Mouse (Mus musculus) kidney, embryonic 14.5 days (tissue): ENCODE results near the gene Bcr. TPM values are rescaled to one million over a fixed set of nuclear protein-coding genes. Genes with fewer than 3 reads are reported as not detected.
A peak's percentile ranks its signal among the peaks of the same experiment; 100 is the strongest.

Source experiments
- ATAC-seq: fragments of 200-750 bp; cut with Nextera tagmentation; 2 replicates; pipeline ENCODE4 v1.8.0; 2017; ENCODE audit warnings: moderate number of reproducible peaks, mild to moderate bottlenecking, moderate TSS enrichment, moderate library complexity; ENCODE audit not compliant: low FRiP score, low TSS enrichment
- H3K27ac ChIP-seq: fragments of 300-500 bp; sonication (generic); 2 replicates; pipeline ENCODE4 v1.5.1; 2014; ENCODE audit warnings: low read depth, mild to moderate bottlenecking, low read length, moderate library complexity, mixed read lengths
- H3K27me3 ChIP-seq: fragments of 300-500 bp; sonication (generic); 2 replicates; pipeline ENCODE4 v1.6.1; 2014; ENCODE audit warnings: mild to moderate bottlenecking, low read length; ENCODE audit not compliant: control insufficient read depth, insufficient read depth
- H3K36me3 ChIP-seq: fragments of 300-500 bp; sonication (generic); 2 replicates; pipeline ENCODE4 v1.6.1; 2014; ENCODE audit warnings: low read length, mixed read lengths; ENCODE audit not compliant: control insufficient read depth, insufficient read depth
- H3K4me1 ChIP-seq: fragments of 300-500 bp; sonication (generic); 2 replicates; pipeline ENCODE4 v1.6.1; 2014; ENCODE audit warnings: low read length, mixed read lengths; ENCODE audit not compliant: control insufficient read depth, insufficient read depth
- H3K4me2 ChIP-seq: fragments of 300-500 bp; sonication (generic); replicated peaks from 2 replicates; pipeline ENCODE4 v1.6.1; 2014; ENCODE audit warnings: low read depth, mild to moderate bottlenecking, low read length
- H3K4me3 ChIP-seq: fragments of 300-500 bp; sonication (generic); 2 replicates; pipeline ENCODE4 v1.5.1; 2014; ENCODE audit warnings: mild to moderate bottlenecking, low read length
- H3K9ac ChIP-seq: fragments of 300-500 bp; sonication (generic); 2 replicates; pipeline ENCODE4 v1.6.1; 2014; ENCODE audit warnings: low read depth, mild to moderate bottlenecking, low read length, moderate library complexity
- H3K9me3 ChIP-seq: fragments of 300-500 bp; sonication (generic); 2 replicates; pipeline ENCODE4 v1.6.1; 2016; ENCODE audit warnings: low read length; ENCODE audit not compliant: control insufficient read depth
- WGBS: fragments of 180-500 bp; shearing (Covaris S2); extraction: QIAGEN DNeasy Blood & Tissue Kit; methylation state at CpG from one replicate; pipeline ENCODE4 v1.1.7; 2014; 5-methylcytosine and 5-hydroxymethylcytosine counted together
- polyA plus RNA-seq: library from polyadenylated mRNA; unstranded; fragments of >200 nt; fragmentation: Nextera tagmentation; extraction: Ambion mirVana; gene quantifications from 2 replicates; pipeline ENCODE4 v1.2.1, GENCODE M21; 2014

Bcr gene
- polyA plus RNA-seq = 9.2 and 10.0 TPM in 2 replicates

DNA sequence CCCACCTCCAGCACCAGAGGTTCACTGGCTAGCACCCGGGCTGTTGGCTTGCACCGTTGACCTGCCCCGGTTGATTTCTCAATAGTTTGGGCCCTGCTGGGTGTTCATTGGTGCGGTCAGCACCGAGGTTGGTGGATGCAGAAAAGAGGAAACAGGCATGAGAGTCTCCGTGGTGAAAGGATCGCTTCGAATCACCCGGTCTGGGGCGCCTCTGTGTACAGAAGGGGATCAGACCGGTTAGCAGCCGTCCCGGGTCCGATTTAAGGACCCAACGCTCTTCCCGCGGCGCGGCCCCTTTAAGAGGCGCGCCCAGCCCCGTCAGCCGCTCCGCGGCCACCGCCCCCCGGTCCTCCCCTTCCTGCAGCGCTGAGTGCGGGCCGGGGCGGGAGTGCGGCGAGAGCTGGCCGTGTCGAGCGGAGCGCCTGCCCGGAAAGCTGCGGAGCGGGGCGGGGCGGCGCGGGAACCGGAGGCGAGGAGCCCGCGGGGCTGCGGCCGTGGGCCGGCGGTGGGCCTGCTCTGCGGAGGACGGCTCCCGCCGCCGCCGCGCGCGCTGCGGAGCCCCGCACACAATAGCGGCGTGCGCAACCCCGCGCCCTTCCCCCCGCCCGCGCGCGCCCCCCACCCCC lies at the start of gene Bcr:
Gene Bcr (plus strand): TSS at position 376 of the 626 bp plus-strand sequence.
- Histone ChIP-seq H3K9ac (peak within 1 kb of the TSS; percentile 88), H3K4me1 (peaks cover 41% of the 10 kb centered on the region), H3K36me3 (no peaks in the 10 kb centered on the region; the same call in 1 of the 2 replicates), H3K4me2 (peak within 1 kb of the TSS; percentile 91), H3K4me3 (peak within 1 kb of the TSS; percentile 93), H3K27me3 (no peaks in the 10 kb centered on the region), H3K27ac (no peak within 1 kb of the TSS), H3K9me3 (no peaks in the 10 kb centered on the region)
- WGBS = under 1% methylated on average over 48 of the region's 73 CpGs
- ATAC-seq = peak; percentile 91

DNA sequence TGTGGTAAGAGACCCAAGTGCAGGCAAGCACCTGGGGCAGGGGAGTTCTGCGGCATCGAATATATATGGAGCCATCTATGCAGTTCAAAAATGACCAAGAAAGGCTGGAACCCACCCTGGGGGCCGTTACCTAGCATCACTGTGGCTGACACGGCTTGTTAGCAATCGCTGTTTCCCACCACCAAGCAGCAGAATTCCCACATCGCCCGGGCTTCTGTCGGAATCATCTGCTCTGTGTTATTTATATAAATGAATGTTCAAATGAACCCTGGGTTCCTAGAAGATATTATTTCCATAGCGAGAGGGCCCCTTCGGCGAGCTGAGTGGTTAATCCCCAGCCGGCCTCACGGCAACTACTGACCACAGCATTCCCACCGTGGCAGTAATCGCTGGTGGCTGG lies 49.7 kb upstream of the Bcr start:
- WGBS = 94% methylated on average over 15 of the region's 15 CpGs

DNA sequence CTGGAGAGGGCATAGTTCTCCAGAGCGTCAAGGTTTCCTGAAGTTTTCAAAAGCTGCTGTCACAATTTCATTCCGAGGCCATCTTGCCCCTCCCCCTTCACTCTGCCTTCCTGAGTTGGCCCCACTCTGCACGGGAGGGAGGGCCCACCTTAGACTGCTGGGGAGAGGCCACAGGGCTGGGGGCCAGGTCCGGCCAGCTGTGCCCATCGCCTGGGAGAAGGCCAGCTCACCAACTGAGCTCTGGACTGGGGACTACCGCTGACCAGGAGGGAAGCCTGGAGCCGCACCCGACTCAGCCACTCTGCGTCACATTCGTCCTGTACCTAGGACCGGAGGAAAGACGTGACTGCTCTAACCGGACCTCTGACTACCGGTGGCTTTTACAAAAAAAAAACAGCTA lies 44.9 kb upstream of the Bcr start:
- Histone ChIP-seq H3K36me3 (no peaks in the 10 kb centered on the region), H3K27me3 (no peaks in the 10 kb centered on the region), H3K9me3 (no peaks in the 10 kb centered on the region), H3K4me3 (no peak overlapping the region), H3K4me1 (no peaks in the 10 kb centered on the region), H3K4me2 (no peak overlapping the region), H3K9ac (no peak overlapping the region), H3K27ac (no peak overlapping the region)
- ATAC-seq = peak; percentile 22; the same call in 1 of the 2 replicates
- WGBS = 67% methylated on average over 14 of the region's 14 CpGs

More for the DNA sequence above, 49.7 kb upstream of the Bcr start:
- no peak overlapping the region for H3K27ac ChIP-seq
- no peak overlapping the region for H3K4me3 ChIP-seq
- no peaks in the 10 kb centered on the region for H3K36me3 ChIP-seq
- 0 out of 2 replicates have a peak, but pooled peaks cover 2% of the 10 kb centered on the region for H3K4me1 ChIP-seq
- H3K9me3 ChIP-seq = no peaks in the 10 kb centered on the region
- no peak overlapping the region for H3K9ac ChIP-seq
- H3K4me2 ChIP-seq = no peak overlapping the region
- ATAC-seq = no peak
- no peaks in the 10 kb centered on the region for H3K27me3 ChIP-seq

DNA sequence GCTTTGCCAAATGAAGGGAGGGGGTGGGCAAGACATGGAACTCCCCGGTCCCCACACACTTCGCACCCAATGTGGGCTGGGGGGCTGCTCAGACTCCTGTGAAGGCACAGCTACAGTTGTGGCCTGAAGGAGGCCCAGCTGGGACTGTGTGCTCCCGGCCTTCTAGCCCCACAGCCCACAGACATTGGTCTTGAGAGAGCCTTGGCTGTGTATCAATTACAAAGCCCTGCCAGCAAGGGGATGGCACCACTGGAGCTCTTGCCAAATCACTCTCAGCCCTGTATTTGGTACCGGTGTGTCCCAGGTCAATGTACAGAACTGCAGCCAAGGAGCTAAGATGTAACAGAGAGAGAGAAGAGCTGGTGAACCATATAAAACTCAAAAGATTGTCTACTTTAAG lies 43.9 kb upstream of the Bcr start:
- Histone ChIP-seq H3K27me3 (no peaks in the 10 kb centered on the region), H3K27ac (no peak overlapping the region), H3K4me3 (no peak overlapping the region), H3K9me3 (no peaks in the 10 kb centered on the region), H3K36me3 (no peaks in the 10 kb centered on the region), H3K4me1 (no peaks in the 10 kb centered on the region), H3K9ac (no peak overlapping the region), H3K4me2 (no peak overlapping the region)
- ATAC-seq = no peak
- WGBS = 79% methylated on average over 4 of the region's 4 CpGs

DNA sequence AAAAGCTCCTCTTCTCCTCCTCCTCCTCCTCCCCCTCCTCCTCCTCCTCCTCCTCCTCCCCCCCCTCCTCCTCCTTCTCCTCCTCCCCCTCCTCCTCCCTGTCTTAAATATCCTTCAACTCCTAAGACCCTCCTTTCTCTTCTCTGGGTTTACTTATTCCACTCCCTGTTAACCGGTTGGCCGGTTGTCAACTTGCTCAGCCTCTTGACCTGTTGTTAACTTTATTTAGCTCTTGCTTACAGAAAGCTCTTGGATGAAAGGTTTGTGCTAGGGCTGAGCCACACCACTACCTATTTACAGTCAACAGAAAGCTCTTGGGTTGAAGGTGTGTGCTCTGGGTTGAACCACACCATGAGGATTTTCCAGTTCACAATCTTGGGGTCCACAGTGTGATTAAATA lies 40.1 kb upstream of the Bcr start:
- Histone ChIP-seq H3K4me1 (no peaks in the 10 kb centered on the region), H3K4me2 (no peak overlapping the region), H3K27ac (no peak overlapping the region), H3K36me3 (no peaks in the 10 kb centered on the region), H3K27me3 (0 out of 2 replicates have a peak, but pooled peaks cover 3% of the 10 kb centered on the region), H3K4me3 (no peak overlapping the region), H3K9me3 (no peaks in the 10 kb centered on the region), H3K9ac (no peak overlapping the region)
- 22% methylated on average over 2 of the region's 2 CpGs for WGBS
- no peak for ATAC-seq

DNA sequence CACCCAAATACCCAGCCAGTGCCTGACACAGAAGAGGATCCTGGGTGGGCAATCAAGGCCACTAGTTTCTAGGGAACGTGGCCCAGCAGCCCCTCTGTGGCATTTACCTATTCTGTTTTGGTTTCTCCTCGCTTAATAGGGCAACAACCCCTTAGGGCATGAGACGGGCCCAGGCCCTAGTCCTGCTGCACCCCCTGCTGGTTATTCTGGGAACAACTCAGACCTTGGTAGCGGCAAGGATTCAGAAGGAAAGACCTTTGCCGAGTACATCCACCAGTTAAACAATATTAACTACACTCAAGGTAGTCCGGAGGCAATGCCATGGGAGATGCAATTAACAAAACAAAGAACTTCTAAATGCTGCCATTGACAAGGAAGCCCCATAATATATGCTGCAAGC lies 39.3 kb upstream of the Bcr start:
- Histone ChIP-seq H3K27ac (no peak overlapping the region), H3K4me1 (no peaks in the 10 kb centered on the region), H3K9ac (no peak overlapping the region), H3K27me3 (0 out of 2 replicates have a peak, but pooled peaks cover 3% of the 10 kb centered on the region), H3K4me3 (no peak overlapping the region), H3K9me3 (no peaks in the 10 kb centered on the region), H3K4me2 (no peak overlapping the region), H3K36me3 (no peaks in the 10 kb centered on the region)
- 13% methylated on average over 6 of the region's 6 CpGs for WGBS
- 0 out of 2 replicates have a peak, but pooled peaks have one; percentile 35 for ATAC-seq

- WGBS = 75% methylated on average over 8 of the region's 8 CpGs
- no peak overlapping the region for H3K27ac ChIP-seq
- H3K4me1 ChIP-seq = no peaks in the 10 kb centered on the region
- no peak overlapping the region for H3K4me3 ChIP-seq
- H3K4me2 ChIP-seq = no peak overlapping the region
- H3K9ac ChIP-seq = no peak overlapping the region
- H3K27me3 ChIP-seq = 0 out of 2 replicates have a peak, but pooled peaks cover 3% of the 10 kb centered on the region
- no peaks in the 10 kb centered on the region for H3K9me3 ChIP-seq
- no peaks in the 10 kb centered on the region for H3K36me3 ChIP-seq
- ATAC-seq = no peak
Observed at GRCm38 (mm10) chr10:75026491-75026890, 33.9 kb upstream of the Bcr start.

GRCm38 (mm10) chr10:75028743-75029142 lies 31.6 kb upstream of the Bcr start:
- no peak overlapping the region for H3K4me2 ChIP-seq
- H3K27ac ChIP-seq = no peak overlapping the region
- H3K4me1 ChIP-seq = 0 out of 2 replicates have a peak, but pooled peaks cover 8% of the 10 kb centered on the region
- no peak overlapping the region for H3K4me3 ChIP-seq
- H3K9me3 ChIP-seq = no peaks in the 10 kb centered on the region
- no peak for ATAC-seq
- H3K9ac ChIP-seq = no peak overlapping the region
- no peaks in the 10 kb centered on the region for H3K36me3 ChIP-seq
- WGBS = 92% methylated on average over 8 of the region's 8 CpGs
- no peaks in the 10 kb centered on the region for H3K27me3 ChIP-seq

DNA sequence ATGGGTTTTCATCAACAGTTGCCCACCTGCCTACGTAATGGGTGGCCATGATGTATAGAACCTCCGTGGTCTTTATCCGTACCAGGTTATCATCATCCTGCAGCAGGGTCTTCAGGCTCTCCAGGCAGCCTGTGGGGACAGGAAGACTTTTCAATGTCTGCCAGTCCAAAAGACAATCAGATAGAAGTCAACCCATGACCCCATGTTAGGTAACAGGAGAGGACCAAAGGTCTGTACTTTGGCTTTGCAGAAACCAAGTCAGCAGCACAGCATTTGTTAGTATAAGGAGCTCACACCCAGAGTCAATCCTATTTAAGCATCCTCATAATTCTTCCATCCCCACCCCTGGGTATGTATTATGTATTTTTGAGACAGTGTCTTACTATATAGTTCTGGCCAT lies 30.7 kb upstream of the Bcr start:
- no peak for ATAC-seq
- 94% methylated on average over 3 of the region's 3 CpGs for WGBS
- 0 out of 2 replicates have a peak, but pooled peaks cover 8% of the 10 kb centered on the region for H3K4me1 ChIP-seq

More for the DNA sequence above, 30.7 kb upstream of the Bcr start:
- Histone ChIP-seq H3K27me3 (no peaks in the 10 kb centered on the region), H3K9me3 (no peaks in the 10 kb centered on the region), H3K36me3 (no peaks in the 10 kb centered on the region), H3K9ac (no peak overlapping the region), H3K27ac (no peak overlapping the region), H3K4me3 (no peak overlapping the region), H3K4me2 (no peak overlapping the region)
